Mouse (Mus musculus) cerebellum, adult 2 months (tissue): ENCODE measurements around the gene Arpc1b. TPM values are rescaled to one million over a fixed set of nuclear protein-coding genes. Genes with fewer than 3 reads are reported as not detected.

Experiments
- DNase-seq, 2 experiments: peaks; one replicate each; pipeline ENCODE4 v3.0.0; 2021
- H3K27ac ChIP-seq: fragments of 200-500 bp; 2 replicates; pipeline ENCODE4 v1.5.1; 2012; ENCODE audit warnings: low read length, control low read depth, inconsistent platforms; ENCODE audit not compliant: insufficient read depth
- H3K27me3 ChIP-seq: fragments of 200-500 bp; 2 replicates; pipeline ENCODE4 v1.6.1; 2012; ENCODE audit warnings: inconsistent platforms, mild to moderate bottlenecking, low read length, moderate library complexity; ENCODE audit not compliant: control insufficient read depth, insufficient read depth
- H3K4me1 ChIP-seq: fragments of 200-500 bp; 2 replicates; pipeline ENCODE4 v1.6.1; 2011; ENCODE audit warnings: low read length; ENCODE audit not compliant: control insufficient read depth, insufficient read depth
- H3K4me3 ChIP-seq: fragments of 200-500 bp; replicated peaks from 2 replicates; pipeline ENCODE3; 2011; ENCODE audit warnings: mild to moderate bottlenecking, low read depth, low read length, control low read depth; ENCODE audit not compliant: insufficient read depth
- CTCF ChIP-seq: fragments of 200-500 bp; IDR thresholded peaks from 2 replicates; pipeline ENCODE4 v1.5.1; 2011; ENCODE audit warnings: low read depth, mild to moderate bottlenecking, control low read depth, low read length, moderate library complexity, borderline replicate concordance; ENCODE audit not compliant: insufficient read depth
- POLR2A ChIP-seq: fragments of 200-500 bp; IDR thresholded peaks from 2 replicates; pipeline ENCODE4 v1.6.1; 2011; ENCODE audit warnings: low read length, control low read depth, borderline replicate concordance; ENCODE audit not compliant: insufficient read depth
- WGBS: fragments of 180-500 bp; shearing (Covaris S2); methylation state at CpG from one replicate; pipeline ENCODE4 v1.1.7; 2018; 5-methylcytosine and 5-hydroxymethylcytosine counted together
- polyA plus RNA-seq: library from polyadenylated mRNA; depleted of rRNA; stranded (reverse); fragments of >200 nt; gene quantifications from 2 replicates; pipeline ENCODE4 v1.2.3, GENCODE M21; 2012; rRNA removed

Gene Arpc1b
- polyA plus RNA-seq, 1 experiment = 50.2 TPM

DNA sequence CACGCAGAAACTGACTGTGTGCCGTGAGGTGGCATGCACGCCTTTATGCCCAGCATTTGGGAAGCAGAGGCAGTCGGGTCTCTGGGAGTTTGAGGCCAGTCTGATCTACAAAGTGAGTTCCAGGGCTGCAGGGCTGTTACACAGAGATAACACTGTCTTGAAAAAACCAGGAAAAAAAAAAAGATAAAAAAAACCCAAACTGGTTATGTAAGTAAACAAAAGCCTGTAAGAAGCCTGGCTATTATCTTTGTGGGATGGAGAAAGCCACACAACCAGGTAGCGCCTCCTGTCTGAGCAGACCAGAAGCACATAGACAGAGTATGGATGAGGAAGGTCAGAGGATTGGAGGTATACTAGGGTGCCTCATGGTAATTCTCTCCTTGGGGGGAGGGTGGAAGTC lies 38.7 kb downstream of the Arpc1b start:
- Histone ChIP-seq H3K27ac (no peak overlapping the region), H3K4me3 (no peak overlapping the region), H3K27me3 (no peaks in the 10 kb centered on the region), H3K4me1 (no peaks in the 10 kb centered on the region)
- TF ChIP-seq CTCF (no peak), POLR2A (no peak)
- WGBS = 91% methylated on average over 5 of the region's 5 CpGs
- DNase-seq = no peak

DNA sequence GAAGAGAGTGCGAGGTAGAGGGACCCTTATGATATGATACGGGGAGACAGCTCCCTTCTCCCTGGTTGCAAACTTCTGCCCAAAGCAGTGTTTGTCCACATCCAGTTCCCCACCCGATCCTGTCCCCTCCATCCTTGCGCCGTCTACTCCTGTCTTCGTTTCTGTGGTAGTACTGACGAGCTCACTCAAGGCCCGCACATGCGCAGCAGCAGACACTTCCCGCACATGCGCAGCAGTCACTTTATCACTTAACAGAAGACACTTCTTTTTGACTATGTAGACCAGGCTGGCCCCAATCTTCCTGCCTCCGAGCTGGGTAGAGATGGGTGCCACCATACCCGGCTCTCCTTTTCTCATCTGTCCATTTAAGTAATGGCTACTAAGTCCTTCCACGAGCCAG lies 47.3 kb downstream of the Arpc1b start:
- Histone ChIP-seq H3K4me1 (peaks cover 7% of the 10 kb centered on the region), H3K27me3 (no peaks in the 10 kb centered on the region), H3K27ac (no peak overlapping the region), H3K4me3 (no peak overlapping the region)
- DNase-seq = no peak
- 95% methylated on average over 14 of the region's 14 CpGs for WGBS
- TF ChIP-seq POLR2A (no peak), CTCF (no peak)

DNA sequence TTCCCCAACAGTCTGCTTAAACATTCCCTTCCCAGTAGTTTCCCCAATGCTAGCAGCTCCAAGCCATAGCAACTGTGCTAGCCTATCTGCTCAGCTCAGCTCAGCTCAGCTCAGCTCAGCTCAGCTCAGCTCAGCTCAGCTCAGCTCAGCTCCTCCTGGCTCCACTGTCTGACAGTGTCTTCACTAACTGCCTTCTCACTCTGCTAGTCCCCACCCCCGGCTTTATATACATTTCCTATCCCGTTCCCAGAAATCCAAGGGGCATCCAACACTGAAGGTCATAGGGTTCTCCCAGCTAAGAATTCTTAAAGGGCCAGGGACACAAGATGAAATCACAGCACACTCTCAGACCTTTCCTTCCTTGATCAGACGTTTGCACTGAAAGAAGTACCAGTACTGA lies 50.7 kb downstream of the Arpc1b start:
- Histone ChIP-seq H3K27ac (no peak overlapping the region), H3K4me3 (no peak overlapping the region), H3K4me1 (peaks cover 9% of the 10 kb centered on the region), H3K27me3 (no peaks in the 10 kb centered on the region)
- TF ChIP-seq CTCF (no peak), POLR2A (no peak)
- 46% methylated on average over 3 of the region's 3 CpGs for whole genome bisulfite sequencing
- DNase-seq = no peak

GRCm38 (mm10) chr5:145165184-145165583 lies 51.2 kb downstream of the Arpc1b start:
- Histone ChIP-seq H3K27ac (no peak overlapping the region), H3K4me3 (no peak overlapping the region), H3K4me1 (peaks cover 9% of the 10 kb centered on the region), H3K27me3 (no peaks in the 10 kb centered on the region)
- no peak for DNase-seq
- WGBS = 80% methylated on average over 15 of the region's 15 CpGs
- TF ChIP-seq POLR2A = no peak

DNA sequence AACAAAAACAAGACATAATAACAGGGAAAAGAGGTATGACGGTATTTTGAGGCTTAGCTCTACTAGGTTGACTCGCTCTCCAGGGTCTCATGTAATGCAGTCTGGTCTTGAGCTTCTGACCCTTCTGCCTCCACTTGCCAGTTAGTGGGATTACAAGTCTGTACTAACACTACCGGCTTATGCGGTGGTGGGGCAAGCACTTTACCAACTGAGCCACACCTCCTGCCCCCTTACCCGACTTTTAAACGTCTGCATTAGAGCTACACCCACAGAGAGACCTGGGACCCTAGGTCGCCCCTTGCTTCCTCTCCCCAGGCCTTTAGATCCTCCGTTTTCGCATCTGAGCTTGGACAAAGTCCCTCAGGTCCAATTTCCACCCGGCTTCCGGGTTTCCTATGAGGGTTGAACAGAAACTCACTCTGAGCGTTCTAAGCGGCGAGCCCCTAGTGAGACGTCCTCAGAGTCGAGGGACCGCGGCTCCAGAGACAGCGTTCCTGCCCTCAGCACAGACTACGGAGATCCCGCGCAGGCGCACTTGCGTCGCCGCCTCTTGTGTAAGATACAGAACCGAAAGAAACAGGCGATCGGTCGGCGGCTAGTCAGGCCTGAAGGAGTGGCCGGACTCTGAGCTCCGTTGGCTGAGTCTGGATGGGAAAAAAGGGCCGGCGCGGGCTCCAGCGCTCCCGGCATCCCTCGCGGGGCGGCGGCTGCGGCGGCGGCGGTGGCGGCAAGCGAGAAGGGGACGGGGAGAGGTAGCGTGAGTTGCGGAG lies 52.7 kb downstream of the Arpc1b start, which contains the start of the genes Ptcd1 and Cpsf4:
Gene Ptcd1, minus strand, starts transcription at position 573 of the 770 bp plus-strand sequence.
Gene Cpsf4, plus strand, starts transcription at position 678 of the 770 bp plus-strand sequence.
- Histone ChIP-seq H3K27ac (peak within 1 kb of the TSS; percentile 83), H3K4me3 (peak within 1 kb of the TSS; percentile 91), H3K27me3 (no peaks in the 10 kb centered on the region), H3K4me1 (peaks cover 9% of the 10 kb centered on the region)
- peak; percentile 92 for TF ChIP-seq POLR2A
- TF ChIP-seq CTCF = no peak
- peak; percentile 99 for DNase-seq
- WGBS = under 1% methylated on average over 51 of the region's 51 CpGs

DNA sequence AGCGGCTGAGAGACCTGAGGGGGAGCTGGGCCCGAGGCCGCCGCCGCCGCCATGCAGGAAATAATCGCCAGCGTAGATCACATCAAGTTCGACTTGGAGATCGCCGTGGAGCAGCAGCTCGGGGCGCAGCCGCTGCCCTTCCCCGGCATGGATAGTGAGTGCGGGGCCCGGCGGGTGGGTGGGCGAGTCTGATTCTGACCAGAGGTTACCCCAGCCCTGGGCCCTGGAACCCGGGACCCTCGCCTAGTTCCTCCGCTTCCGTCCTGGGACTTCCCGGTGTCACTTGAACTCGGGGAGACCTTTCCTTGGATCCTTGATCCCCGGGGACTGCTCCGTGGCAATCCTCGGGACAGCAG lies 53.3 kb downstream of the Arpc1b start:
- Histone ChIP-seq H3K4me3 (peak overlapping the region; percentile 91), H3K27me3 (no peaks in the 10 kb centered on the region), H3K4me1 (peaks cover 9% of the 10 kb centered on the region), H3K27ac (0 out of 2 replicates have a peak overlapping the region, but pooled peaks have one; percentile 59)
- WGBS = 1% methylated on average over 28 of the region's 28 CpGs
- DNase-seq = no peak
- TF ChIP-seq POLR2A (no peak), CTCF (no peak)

DNA sequence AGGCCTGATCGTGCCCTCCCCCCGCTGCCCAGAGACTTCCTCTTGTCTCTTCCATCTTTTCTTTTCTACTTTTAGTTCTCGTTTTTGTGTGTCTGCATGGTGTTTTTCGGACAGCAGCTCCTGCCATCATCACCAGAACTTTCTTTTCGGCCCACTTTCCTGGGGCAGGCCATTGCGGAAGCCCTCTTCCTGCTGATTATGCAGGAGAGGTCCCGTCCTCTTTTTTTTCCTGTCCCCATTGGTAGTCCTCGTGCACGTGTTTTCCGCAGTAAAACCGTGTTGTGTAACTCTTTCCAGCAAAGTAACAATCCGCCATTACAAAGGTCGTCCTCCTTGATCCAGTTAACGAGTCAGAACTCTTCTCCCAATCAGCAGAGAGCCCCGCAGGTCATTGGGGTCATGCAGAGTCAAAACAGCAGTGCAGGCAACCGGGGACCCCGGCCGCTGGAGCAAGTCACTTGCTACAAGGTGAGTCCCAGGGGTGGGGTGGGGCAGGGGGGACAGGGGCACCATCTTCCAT lies 64.5 kb downstream of the Arpc1b start:
- H3K27me3 ChIP-seq = no peaks in the 10 kb centered on the region
- no peak for DNase-seq
- 84% methylated on average over 18 of the region's 18 CpGs for WGBS
- no peak for TF ChIP-seq CTCF
- TF ChIP-seq POLR2A = no peak
- no peak overlapping the region for H3K4me3 ChIP-seq
- no peak overlapping the region for H3K27ac ChIP-seq
- no peaks in the 10 kb centered on the region for H3K4me1 ChIP-seq

Other genes with a start within 250 kb of the Arpc1b start
- gene Smurf1, start 148.4 kb upstream of the Arpc1b start, polyA plus RNA-seq = 21.6 and 21.9 TPM in 2 replicates
- not detected in 2 replicates for gene Gm4871, start 81.5 kb upstream of the Arpc1b start, polyA plus RNA-seq
- gene 1700018F24Rik, start 71.2 kb upstream of the Arpc1b start, polyA plus RNA-seq = not detected in 2 replicates
- gene Arpc1a, start 30.4 kb upstream of the Arpc1b start, polyA plus RNA-seq = 214 and 221 TPM in 2 replicates
- gene Kpna7, start 30.2 kb upstream of the Arpc1b start, polyA plus RNA-seq = not detected in 2 replicates
- gene Pdap1, start 26.0 kb downstream of the Arpc1b start, polyA plus RNA-seq = 61.0 and 70.4 TPM in 2 replicates
- gene Bud31, start 26.1 kb downstream of the Arpc1b start, polyA plus RNA-seq = 101 and 106 TPM in 2 replicates
- gene Ptcd1, start 52.9 kb downstream of the Arpc1b start, polyA plus RNA-seq = 20.2 and 22.4 TPM in 2 replicates
- 40.7 and 40.9 TPM in 2 replicates for gene Cpsf4, start 53.0 kb downstream of the Arpc1b start, polyA plus RNA-seq
- gene Atp5j2, start 77.8 kb downstream of the Arpc1b start, polyA plus RNA-seq = 438 and 445 TPM in 2 replicates
- gene Zkscan14, start 87.7 kb downstream of the Arpc1b start, polyA plus RNA-seq = 9.9 and 10.3 TPM in 2 replicates
- 11.0 and 11.2 TPM in 2 replicates for gene Zkscan5, start 90.3 kb downstream of the Arpc1b start, polyA plus RNA-seq
- 26.5 and 26.9 TPM in 2 replicates for gene Zfp655, start 117.5 kb downstream of the Arpc1b start, polyA plus RNA-seq
- 17.7 and 20.5 TPM in 2 replicates for gene Zscan25, start 166.3 kb downstream of the Arpc1b start, polyA plus RNA-seq
- gene Cyp3a57, start 231.1 kb downstream of the Arpc1b start, polyA plus RNA-seq = 0.15 TPM in 1 of 2 replicates, not detected in the other